Mouse (Mus musculus) right cerebral cortex, postnatal 36 days (tissue): ENCODE measurements at regions not wholly inside any gene's neighbourhood (a gene's known extent, or its start where the extent isn't known, plus 50 kb on each side); places are given as distances from the start of the nearest gene placed in this dataset.
"Not testable (repeated sequence)": the region's sequence is repeated elsewhere in the genome, so short reads cannot be mapped to it uniquely, and the experiment has no call there.

ENCODE experiments used
- DNase-seq, 2 experiments: peaks; one replicate each; pipeline ENCODE4 v3.0.0; 2022; ENCODE audit warnings: low spot score in 2 of 2, mixed read lengths in 1 of 2

- DNase-seq, result no peak
These were observed 243.6 kb upstream of the Dpp6 start for GRCm38 (mm10) chr5:26573446-26573845.

GRCm38 (mm10) chr5:26586108-26586507 lies 230.9 kb upstream of the Dpp6 start:
- no peak for DNase-seq

GRCm38 (mm10) chr5:26590886-26591285 lies 226.1 kb upstream of the Dpp6 start:
- DNase-seq, result no peak

GRCm38 (mm10) chr5:26592341-26592740 lies 224.7 kb upstream of the Dpp6 start:
- no peak for DNase-seq

GRCm38 (mm10) chr5:26597991-26598390 lies 219.0 kb upstream of the Dpp6 start:
- DNase-seq, result no peak

- DNase-seq, result no peak
These were observed 197.7 kb upstream of the Dpp6 start for GRCm38 (mm10) chr5:26619272-26619671.

- DNase-seq, result no peak
These were observed 194.9 kb upstream of the Dpp6 start for GRCm38 (mm10) chr5:26622116-26622515.

- no peak for DNase-seq
These were observed 145.5 kb upstream of the Dpp6 start for GRCm38 (mm10) chr5:26671478-26671877.

- no peak for DNase-seq
These were observed 127.2 kb upstream of the Dpp6 start for GRCm38 (mm10) chr5:26689775-26690174.

- DNase-seq, result no peak
These were observed 125.9 kb upstream of the Dpp6 start for GRCm38 (mm10) chr5:26691121-26691520.

GRCm38 (mm10) chr5:26692013-26692412 lies 125.0 kb upstream of the Dpp6 start:
- DNase-seq, result no peak

- not testable (repeated sequence) for DNase-seq
These were observed 113.4 kb upstream of the Dpp6 start for GRCm38 (mm10) chr5:26703621-26704020.

- peak; percentile 46 to 81 for DNase-seq
These were observed 109.3 kb upstream of the Dpp6 start for GRCm38 (mm10) chr5:26707661-26708060.

- DNase-seq, result no peak
These were observed 92.5 kb upstream of the Dpp6 start for GRCm38 (mm10) chr5:26724491-26724890.

GRCm38 (mm10) chr5:26725953-26726352 lies 91.0 kb upstream of the Dpp6 start:
- DNase-seq, result no peak

- not testable (repeated sequence) for DNase-seq
These were observed 65.8 kb upstream of the Dpp6 start for GRCm38 (mm10) chr5:26751196-26751595.

- not testable (repeated sequence) for DNase-seq
These were observed 65.2 kb upstream of the Dpp6 start for GRCm38 (mm10) chr5:26751601-26752305.

- DNase-seq, result not testable (repeated sequence)
These were observed 62.9 kb upstream of the Dpp6 start for GRCm38 (mm10) chr5:26754129-26754528.
